Mouse (Mus musculus): ENCODE results near the gene Cobll1. TPM values are rescaled to one million over a fixed set of nuclear protein-coding genes. Genes with fewer than 3 reads are reported as not detected.
A peak's percentile ranks its signal among the peaks of the same experiment; 100 is the strongest.

The Cobll1 gene
- polyA plus RNA-seq, 1 experiment from 2014 or later = 9.2 TPM

- Histone ChIP-seq H3K9me3 (no peaks in the 10 kb centered on the region), H3K9ac (no peak overlapping the region), H3K4me1 (no peaks in the 10 kb centered on the region), H3K27ac (no peak overlapping the region), H3K27me3 (no peaks in the 10 kb centered on the region), H3K4me2 (no peak overlapping the region), H3K36me3 (no peaks in the 10 kb centered on the region), H3K4me3 (no peak overlapping the region)
- WGBS = 95% methylated on average over 2 of the region's 2 CpGs
- ATAC-seq (ENCODE audit: borderline replicate concordance, extremely low read depth, low FRiP score, low TSS enrichment) = no peak
Measured at GRCm38 (mm10) chr2:65053764-65054163, 185.4 kb downstream of the Cobll1 start.

DNA sequence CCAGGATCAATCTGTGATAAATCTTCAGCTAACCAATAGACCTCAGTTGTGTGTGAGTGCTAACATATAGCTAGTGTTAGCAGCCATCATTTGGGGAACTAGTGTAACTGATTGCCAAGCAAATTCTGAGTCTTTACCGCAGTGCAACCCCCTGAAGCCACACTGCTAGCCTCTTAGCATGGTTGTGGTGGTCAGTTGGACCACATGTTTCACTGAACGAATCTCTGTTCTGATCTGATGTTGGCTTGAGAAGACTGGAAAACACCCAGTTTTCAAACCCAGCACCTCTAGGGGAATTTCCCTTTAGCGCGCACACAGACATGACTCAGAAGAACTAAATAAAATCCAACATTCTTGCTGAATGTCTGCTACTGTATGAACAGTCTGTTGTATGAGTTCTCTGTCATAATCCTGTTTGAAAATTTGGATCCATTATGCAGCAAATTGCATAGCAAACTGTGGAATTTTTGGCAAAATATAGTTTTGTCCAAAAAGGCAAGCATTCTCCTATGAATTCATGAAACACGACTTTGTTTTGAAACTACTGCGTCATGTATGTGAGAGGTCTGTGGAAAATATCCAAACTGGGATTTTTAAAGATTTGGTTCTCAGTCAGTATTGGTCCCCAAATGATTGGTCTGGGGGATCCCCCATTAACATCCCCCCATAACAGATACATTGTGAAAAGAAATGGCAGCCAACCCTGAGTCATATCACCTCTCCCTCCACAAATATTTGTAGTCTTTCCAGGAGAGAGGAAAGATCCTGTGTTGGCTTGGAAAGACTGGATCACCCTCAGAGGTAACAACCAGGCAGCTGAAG is 186.8 kb downstream of the Cobll1 start:
- 86% methylated on average over 6 of the region's 6 CpGs for WGBS

GRCm38 (mm10) chr2:65050776-65051175 is 188.4 kb downstream of the Cobll1 start:
- Histone ChIP-seq H3K9me3 (no peaks in the 10 kb centered on the region), H3K9ac (no peak overlapping the region), H3K4me1 (no peaks in the 10 kb centered on the region), H3K4me2 (no peak overlapping the region), H3K27me3 (no peaks in the 10 kb centered on the region), H3K36me3 (no peaks in the 10 kb centered on the region), H3K27ac (no peak overlapping the region), H3K4me3 (no peak overlapping the region)
- WGBS = 89% methylated on average over 3 of the region's 3 CpGs
- ATAC-seq (ENCODE audit: borderline replicate concordance, extremely low read depth, low FRiP score, low TSS enrichment) = no peak

More for the DNA sequence above, 186.8 kb downstream of the Cobll1 start:
- H3K4me3 ChIP-seq = no peak overlapping the region
- no peaks in the 10 kb centered on the region for H3K9me3 ChIP-seq
- H3K9ac ChIP-seq = no peak overlapping the region
- no peaks in the 10 kb centered on the region for H3K4me1 ChIP-seq
- no peak overlapping the region for H3K27ac ChIP-seq
- H3K4me2 ChIP-seq = no peak overlapping the region
- no peak for ATAC-seq (ENCODE audit: borderline replicate concordance, extremely low read depth, low FRiP score, low TSS enrichment)
- H3K27me3 ChIP-seq = no peaks in the 10 kb centered on the region
- no peaks in the 10 kb centered on the region for H3K36me3 ChIP-seq

- Histone ChIP-seq H3K4me3 (no peak overlapping the region), H3K27me3 (no peaks in the 10 kb centered on the region), H3K36me3 (no peaks in the 10 kb centered on the region), H3K27ac (no peak overlapping the region), H3K4me1 (no peaks in the 10 kb centered on the region), H3K9me3 (no peaks in the 10 kb centered on the region), H3K4me2 (no peak overlapping the region), H3K9ac (no peak overlapping the region)
- peak; percentile 59; the same call in 1 of the 2 replicates for ATAC-seq (ENCODE audit: borderline replicate concordance, extremely low read depth, low FRiP score, low TSS enrichment)
- 29% methylated on average over 6 of the region's 6 CpGs for WGBS
Measured at GRCm38 (mm10) chr2:65048234-65049017, 190.8 kb downstream of the Cobll1 start.

Other genes with a start within 250 kb of the Cobll1 start
- 36.9 and 37.3 TPM in 2 replicates for gene Grb14, start 214.4 kb downstream of the Cobll1 start, polyA plus RNA-seq (2015; fragmentation: Nextera tagmentation; extraction: Ambion mirVana)
- 0.32 TPM in 1 of 2 replicates, not detected in the other for gene Slc38a11, start 124.6 kb upstream of the Cobll1 start, polyA plus RNA-seq (2015; fragmentation: Nextera tagmentation; extraction: Ambion mirVana)

All from lung, embryonic 15.5 days (tissue).